Mouse (Mus musculus) monocyte, adult 59 days (primary cell): ENCODE data around the gene Gm7942. TPM values are rescaled to one million over a fixed set of nuclear protein-coding genes. Genes with fewer than 3 reads are reported as not detected.

Source experiments
- total RNA-seq, 2 experiments: library from RNA; stranded (reverse); gene quantifications; one replicate each; pipeline ENCODE4 v1.2.4; 2023

Gm7942 gene
- total RNA-seq = not detected

DNA sequence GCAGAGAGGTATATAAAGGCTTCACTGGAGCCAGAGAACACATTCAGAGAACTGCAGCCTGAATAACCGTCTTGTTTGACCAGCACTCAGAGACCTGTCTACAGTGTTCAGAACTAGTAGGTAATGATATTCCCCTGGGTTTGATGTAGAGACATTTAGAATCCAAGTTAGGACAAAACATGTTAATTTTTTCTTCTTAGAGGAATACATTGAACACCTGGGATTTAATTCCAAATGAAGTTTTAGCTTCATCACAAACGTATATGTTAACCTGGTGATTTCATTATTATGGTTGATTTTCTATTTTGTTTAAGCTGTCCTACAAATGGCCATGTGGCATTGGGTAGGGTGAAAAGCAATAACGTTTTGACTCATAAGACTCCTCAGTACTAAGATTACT lies at the start of gene Gm7942:
TSS of gene Gm7942 (plus strand) at position 301 of the 400 bp plus-strand sequence.

Other genes starting within 250 kb of the Gm7942 start
- not detected for gene Gm3183, start 241.5 kb upstream of the Gm7942 start, total RNA-seq
- gene Gm6367, start 118.3 kb upstream of the Gm7942 start, total RNA-seq = not detected
- gene Gm16513, start 75.7 kb downstream of the Gm7942 start, total RNA-seq = not detected
- gene Gm10424, start 165.8 kb downstream of the Gm7942 start, total RNA-seq = not detected
- not detected for gene Gm3259, start 199.0 kb downstream of the Gm7942 start, total RNA-seq